Mouse (Mus musculus): ENCODE results near the gene Gm20422. TPM values are rescaled to one million over a fixed set of nuclear protein-coding genes. Genes with fewer than 3 reads are reported as not detected.

Gene Gm20422
- polyA plus RNA-seq, 1 experiment from 2014 or later, result not detected

DNA sequence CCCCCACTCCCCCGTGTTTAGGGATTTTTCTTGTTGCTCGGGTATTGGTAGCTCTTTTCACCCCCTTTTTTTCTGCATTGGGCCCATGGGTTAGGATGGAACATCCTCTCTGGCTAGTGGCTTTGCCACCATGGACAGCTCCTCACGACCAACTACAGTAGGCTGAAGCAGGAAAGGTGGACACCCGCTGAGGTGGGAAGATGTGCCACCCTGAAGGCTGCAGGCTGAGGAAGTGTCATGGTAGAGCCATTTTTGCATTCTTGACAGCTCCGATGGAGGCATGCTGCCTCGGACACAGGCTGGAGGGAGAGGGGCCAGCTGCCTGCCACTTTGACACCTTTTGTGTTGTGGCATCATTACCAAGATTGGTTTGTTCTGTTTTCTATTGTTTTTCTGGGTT, 72.9 kb downstream of the Gm20422 start:
- no peak overlapping the region for H3K4me2 ChIP-seq
- no peak overlapping the region for H3K9ac ChIP-seq (replicated peaks)
- no peak overlapping the region for H3K4me3 ChIP-seq (replicated peaks)
- ATAC-seq (ENCODE audit: insufficient number of reproducible peaks, insufficient read depth, low FRiP score, low TSS enrichment, low read depth), result no peak
- H3K27me3 ChIP-seq, result no peaks in the 10 kb centered on the region
- no peaks in the 10 kb centered on the region for H3K4me1 ChIP-seq (replicated peaks)
- H3K27ac ChIP-seq, result no peak overlapping the region
- H3K36me3 ChIP-seq, result peaks cover 47% of the 10 kb centered on the region
- H3K9me3 ChIP-seq, result peaks cover 18% of the 10 kb centered on the region
- 76% methylated on average over 6 of the region's 6 CpGs for WGBS

Other genes starting within 250 kb of the Gm20422 start
- 30.7 and 31.1 TPM in 2 replicates for gene Zfp868, start 149.3 kb downstream of the Gm20422 start, polyA plus RNA-seq (2016; fragmentation: Nextera tagmentation; extraction: Ambion mirVana)
- gene Zfp964, start 120.4 kb downstream of the Gm20422 start, polyA plus RNA-seq (2016; fragmentation: Nextera tagmentation; extraction: Ambion mirVana), result 2.9 and 3.6 TPM in 2 replicates
- gene Zfp869, start 64.2 kb downstream of the Gm20422 start, polyA plus RNA-seq (2016; fragmentation: Nextera tagmentation; extraction: Ambion mirVana), result 32.0 and 32.2 TPM in 2 replicates
- 5.9 and 7.2 TPM in 2 replicates for gene Zfp963, start 24.9 kb downstream of the Gm20422 start, polyA plus RNA-seq (2016; fragmentation: Nextera tagmentation; extraction: Ambion mirVana)
- 53.3 and 57.7 TPM in 2 replicates for gene Atp13a1, start 16.3 kb upstream of the Gm20422 start, polyA plus RNA-seq (2016; fragmentation: Nextera tagmentation; extraction: Ambion mirVana)
- gene Zfp866, start 16.3 kb upstream of the Gm20422 start, polyA plus RNA-seq (2016; fragmentation: Nextera tagmentation; extraction: Ambion mirVana), result 38.1 and 40.3 TPM in 2 replicates
- 5.8 and 7.5 TPM in 2 replicates for gene Gmip, start 33.8 kb upstream of the Gm20422 start, polyA plus RNA-seq (2016; fragmentation: Nextera tagmentation; extraction: Ambion mirVana)
- 0.83 and 1.3 TPM in 2 replicates for gene Lpar2, start 47.5 kb upstream of the Gm20422 start, polyA plus RNA-seq (2016; fragmentation: Nextera tagmentation; extraction: Ambion mirVana)
- 7.5 and 10.0 TPM in 2 replicates for gene Pbx4, start 57.6 kb upstream of the Gm20422 start, polyA plus RNA-seq (2016; fragmentation: Nextera tagmentation; extraction: Ambion mirVana)
- gene Cilp2, start 112.8 kb upstream of the Gm20422 start, polyA plus RNA-seq (2016; fragmentation: Nextera tagmentation; extraction: Ambion mirVana), result 0.78 and 0.79 TPM in 2 replicates
- gene Tssk6, start 127.3 kb upstream of the Gm20422 start, polyA plus RNA-seq (2016; fragmentation: Nextera tagmentation; extraction: Ambion mirVana), result 6.2 and 7.3 TPM in 2 replicates
- gene Ndufa13, start 127.7 kb upstream of the Gm20422 start, polyA plus RNA-seq (2016; fragmentation: Nextera tagmentation; extraction: Ambion mirVana), result 171 and 172 TPM in 2 replicates
- gene Yjefn3, start 127.8 kb upstream of the Gm20422 start, polyA plus RNA-seq (2016; fragmentation: Nextera tagmentation; extraction: Ambion mirVana), result 6.0 and 7.4 TPM in 2 replicates
- 51.3 and 68.4 TPM in 2 replicates for gene Gatad2a, start 221.5 kb upstream of the Gm20422 start, polyA plus RNA-seq (2016; fragmentation: Nextera tagmentation; extraction: Ambion mirVana)

Measured in limb, embryonic 12.5 days (tissue).